Mouse (Mus musculus): ENCODE measurements around the gene Ung. TPM values are rescaled to one million over a fixed set of nuclear protein-coding genes. Genes with fewer than 3 reads are reported as not detected.
A peak's percentile ranks its signal among the peaks of the same experiment; 100 is the strongest.

The Ung gene
- 11.8 TPM in 2 replicates for polyA plus RNA-seq (2015; fragmentation: Nextera tagmentation; extraction: Ambion mirVana)

DNA sequence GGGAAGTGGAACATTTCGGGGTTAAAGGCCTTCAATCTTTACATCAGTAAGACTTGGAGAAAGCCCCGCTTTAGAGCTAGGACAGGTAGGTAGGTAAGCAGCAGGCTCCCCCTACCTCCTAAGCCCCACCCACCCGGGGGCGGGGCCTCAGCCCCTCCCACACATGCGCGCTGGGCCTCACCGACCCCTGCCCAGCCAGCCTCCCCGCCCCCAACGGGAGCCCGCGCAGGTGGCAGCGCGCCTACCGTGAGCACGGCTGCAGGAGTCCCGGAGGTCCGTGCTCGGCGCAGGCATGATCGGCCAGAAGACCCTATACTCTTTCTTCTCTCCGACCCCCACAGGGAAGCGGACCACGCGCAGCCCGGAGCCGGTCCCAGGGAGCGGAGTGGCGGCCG is at the start of gene Ung:
Gene Ung, plus strand, starts transcription at position 176 of the 395 bp plus-strand sequence.
- peak within 1 kb of the TSS; percentile 89 for H3K27ac ChIP-seq (ENCODE audit: low read depth)
- H3K4me2 ChIP-seq (ENCODE audit: low read depth, low read length): peak within 1 kb of the TSS; percentile 99
- peak; percentile 35 for ATAC-seq
- peak; percentile 78 for DNase-seq
- H3K36me3 ChIP-seq (replicated peaks; ENCODE audit: insufficient read depth, low read length): 0 out of 2 replicates have a peak, but pooled peaks cover 3% of the 10 kb centered on the region
- H3K9me3 ChIP-seq (ENCODE audit: low read length): no peaks in the 10 kb centered on the region
- H3K4me1 ChIP-seq (ENCODE audit: insufficient read depth): peaks cover 36% of the 10 kb centered on the region
- H3K4me3 ChIP-seq (ENCODE audit: low read depth, low read length): peak within 1 kb of the TSS; percentile 71
- whole genome bisulfite sequencing (ENCODE audit: insufficient replicate concordance): 1% methylated on average over 25 of the region's 29 CpGs
- peak within 1 kb of the TSS; percentile 66 for H3K9ac ChIP-seq (replicated peaks)
- H3K27me3 ChIP-seq (ENCODE audit: insufficient read depth, low read length): no peaks in the 10 kb centered on the region
- TF ChIP-seq CTCF (IDR thresholded peaks at IDR 0.05; ENCODE audit: low read depth) (no peak), EP300 (IDR thresholded peaks at IDR 0.05; ENCODE audit: low read depth) (no peak)

GRCm38 (mm10) chr5:114085501-114085900 is 44.7 kb upstream of the Ung start:
- H3K27ac ChIP-seq (ENCODE audit: low read depth): no peak overlapping the region
- no peaks in the 10 kb centered on the region for H3K4me1 ChIP-seq (ENCODE audit: insufficient read depth)
- no peaks in the 10 kb centered on the region for H3K9me3 ChIP-seq (ENCODE audit: low read length)
- no peaks in the 10 kb centered on the region for H3K36me3 ChIP-seq (replicated peaks; ENCODE audit: insufficient read depth, low read length)
- TF ChIP-seq CTCF (IDR thresholded peaks at IDR 0.05; ENCODE audit: low read depth) (no peak), EP300 (IDR thresholded peaks at IDR 0.05; ENCODE audit: low read depth) (no peak)
- H3K27me3 ChIP-seq (ENCODE audit: insufficient read depth, low read length): no peaks in the 10 kb centered on the region
- no peak overlapping the region for H3K4me2 ChIP-seq (ENCODE audit: low read depth, low read length)
- DNase-seq (no peak), ATAC-seq (no peak)
- H3K9ac ChIP-seq (replicated peaks): no peak overlapping the region
- 74% methylated on average over 14 of the region's 14 CpGs for WGBS (ENCODE audit: insufficient replicate concordance)
- H3K4me3 ChIP-seq (ENCODE audit: low read depth, low read length): no peak overlapping the region

- WGBS (ENCODE audit: insufficient replicate concordance): 56% methylated on average over 12 of the region's 12 CpGs
- TF ChIP-seq CTCF (IDR thresholded peaks at IDR 0.05; ENCODE audit: low read depth) (no peak), EP300 (IDR thresholded peaks at IDR 0.05; ENCODE audit: low read depth) (no peak)
- DNase-seq (no peak), ATAC-seq (no peak)
- H3K4me1 ChIP-seq (ENCODE audit: insufficient read depth): peaks cover 3% of the 10 kb centered on the region; the same call in 1 of the 2 replicates
- H3K27ac ChIP-seq (ENCODE audit: low read depth): no peak overlapping the region
- H3K27me3 ChIP-seq (ENCODE audit: insufficient read depth, low read length): 0 out of 2 replicates have a peak, but pooled peaks cover 2% of the 10 kb centered on the region
- no peak overlapping the region for H3K4me2 ChIP-seq (ENCODE audit: low read depth, low read length)
- H3K9ac ChIP-seq (replicated peaks): no peak overlapping the region
- no peak overlapping the region for H3K4me3 ChIP-seq (ENCODE audit: low read depth, low read length)
- H3K36me3 ChIP-seq (replicated peaks; ENCODE audit: insufficient read depth, low read length): no peaks in the 10 kb centered on the region
- H3K9me3 ChIP-seq (ENCODE audit: low read length): no peaks in the 10 kb centered on the region
Observed at GRCm38 (mm10) chr5:114087875-114088480, 42.2 kb upstream of the Ung start.

- Histone ChIP-seq H3K27me3 (ENCODE audit: insufficient read depth, low read length) (0 out of 2 replicates have a peak, but pooled peaks cover 2% of the 10 kb centered on the region), H3K27ac (ENCODE audit: low read depth) (no peak overlapping the region), H3K4me3 (ENCODE audit: low read depth, low read length) (no peak overlapping the region), H3K4me2 (ENCODE audit: low read depth, low read length) (no peak overlapping the region), H3K4me1 (ENCODE audit: insufficient read depth) (peaks cover 3% of the 10 kb centered on the region; the same call in 1 of the 2 replicates), H3K9ac (replicated peaks) (no peak overlapping the region), H3K9me3 (ENCODE audit: low read length) (no peaks in the 10 kb centered on the region), H3K36me3 (replicated peaks; ENCODE audit: insufficient read depth, low read length) (no peaks in the 10 kb centered on the region)
- WGBS (ENCODE audit: insufficient replicate concordance): 32% methylated on average over 7 of the region's 7 CpGs
- TF ChIP-seq CTCF (IDR thresholded peaks at IDR 0.05; ENCODE audit: low read depth): no peak
- TF ChIP-seq EP300 (IDR thresholded peaks at IDR 0.05; ENCODE audit: low read depth): no peak
- DNase-seq: no peak
- ATAC-seq: no peak
Observed at GRCm38 (mm10) chr5:114090421-114091013, 39.7 kb upstream of the Ung start.

GRCm38 (mm10) chr5:114091057-114091807 is 39.0 kb upstream of the Ung start, which contains the start of gene Svop:
Gene Svop, minus strand, starts transcription at chr5:114091570.
- Histone ChIP-seq H3K4me1 (ENCODE audit: insufficient read depth) (peaks cover 3% of the 10 kb centered on the region; the same call in 1 of the 2 replicates), H3K9me3 (ENCODE audit: low read length) (no peaks in the 10 kb centered on the region), H3K9ac (replicated peaks) (no peak within 1 kb of the TSS), H3K4me3 (ENCODE audit: low read depth, low read length) (no peak within 1 kb of the TSS), H3K27ac (ENCODE audit: low read depth) (no peak within 1 kb of the TSS), H3K27me3 (ENCODE audit: insufficient read depth, low read length) (0 out of 2 replicates have a peak, but pooled peaks cover 2% of the 10 kb centered on the region), H3K4me2 (ENCODE audit: low read depth, low read length) (peak within 1 kb of the TSS; percentile 28; the same call in 1 of the 2 replicates), H3K36me3 (replicated peaks; ENCODE audit: insufficient read depth, low read length) (no peaks in the 10 kb centered on the region)
- ATAC-seq: peak; percentile 49; the same call in 1 of the 2 replicates
- 4% methylated on average over 40 of the region's 40 CpGs for WGBS (ENCODE audit: insufficient replicate concordance)
- no peak for TF ChIP-seq CTCF (IDR thresholded peaks at IDR 0.05; ENCODE audit: low read depth)
- no peak for TF ChIP-seq EP300 (IDR thresholded peaks at IDR 0.05; ENCODE audit: low read depth)
- DNase-seq: peak; percentile 80

Data from liver, postnatal 0 days (tissue).